Mouse (Mus musculus): Measurements from ENCODE around the gene Sardh. TPM values are rescaled to one million over a fixed set of nuclear protein-coding genes. Genes with fewer than 3 reads are reported as not detected.

The Sardh gene
- polyA plus RNA-seq, 1 experiment: not detected

- TF ChIP-seq POLR2A (IDR thresholded peaks at IDR 0.05; ENCODE audit: insufficient read depth, low read length) (no peak), EP300 (IDR thresholded peaks at IDR 0.05; ENCODE audit: insufficient read depth, low read depth, low read length) (no peak), CTCF (IDR thresholded peaks at IDR 0.05; ENCODE audit: low read depth, low read length) (no peak)
- Histone ChIP-seq H3K4me3 (ENCODE audit: low read depth, low read length) (no peak overlapping the region), H3K27me3 (ENCODE audit: control insufficient read depth, insufficient read depth, low read length, poor library complexity, severe bottlenecking) (no peaks in the 10 kb centered on the region), H3K36me3 (ENCODE audit: control insufficient read depth, insufficient read depth, low read length, poor library complexity, severe bottlenecking) (no peaks in the 10 kb centered on the region), H3K27ac (ENCODE audit: insufficient read depth, low read length) (no peak overlapping the region), H3K9me3 (replicated peaks; ENCODE audit: control insufficient read depth, insufficient read depth, low read length, poor library complexity, severe bottlenecking) (no peaks in the 10 kb centered on the region), H3K9ac (ENCODE audit: low read depth, poor library complexity, severe bottlenecking) (no peak overlapping the region), H3K4me1 (ENCODE audit: control insufficient read depth, insufficient read depth, low read length) (no peaks in the 10 kb centered on the region)
Measured at GRCm38 (mm10) chr2:27174242-27174641, 73.9 kb downstream of the Sardh start.

- Histone ChIP-seq H3K36me3 (ENCODE audit: control insufficient read depth, insufficient read depth, low read length, poor library complexity, severe bottlenecking) (no peaks in the 10 kb centered on the region), H3K27me3 (ENCODE audit: control insufficient read depth, insufficient read depth, low read length, poor library complexity, severe bottlenecking) (no peaks in the 10 kb centered on the region), H3K4me3 (ENCODE audit: low read depth, low read length) (no peak overlapping the region), H3K9ac (ENCODE audit: low read depth, poor library complexity, severe bottlenecking) (no peak overlapping the region), H3K4me1 (ENCODE audit: control insufficient read depth, insufficient read depth, low read length) (no peaks in the 10 kb centered on the region), H3K27ac (ENCODE audit: insufficient read depth, low read length) (no peak overlapping the region), H3K9me3 (replicated peaks; ENCODE audit: control insufficient read depth, insufficient read depth, low read length, poor library complexity, severe bottlenecking) (no peaks in the 10 kb centered on the region)
- TF ChIP-seq CTCF (IDR thresholded peaks at IDR 0.05; ENCODE audit: low read depth, low read length) (no peak), EP300 (IDR thresholded peaks at IDR 0.05; ENCODE audit: insufficient read depth, low read depth, low read length) (no peak), POLR2A (IDR thresholded peaks at IDR 0.05; ENCODE audit: insufficient read depth, low read length) (no peak)
Measured at GRCm38 (mm10) chr2:27166999-27167398, 81.1 kb downstream of the Sardh start.

- no peak overlapping the region for H3K4me3 ChIP-seq (ENCODE audit: low read depth, low read length)
- H3K9me3 ChIP-seq (replicated peaks; ENCODE audit: control insufficient read depth, insufficient read depth, low read length, poor library complexity, severe bottlenecking): no peaks in the 10 kb centered on the region
- no peaks in the 10 kb centered on the region for H3K27me3 ChIP-seq (ENCODE audit: control insufficient read depth, insufficient read depth, low read length, poor library complexity, severe bottlenecking)
- H3K36me3 ChIP-seq (ENCODE audit: control insufficient read depth, insufficient read depth, low read length, poor library complexity, severe bottlenecking): no peaks in the 10 kb centered on the region
- TF ChIP-seq CTCF (IDR thresholded peaks at IDR 0.05; ENCODE audit: low read depth, low read length) (no peak), EP300 (IDR thresholded peaks at IDR 0.05; ENCODE audit: insufficient read depth, low read depth, low read length) (no peak), POLR2A (IDR thresholded peaks at IDR 0.05; ENCODE audit: insufficient read depth, low read length) (no peak)
- H3K27ac ChIP-seq (ENCODE audit: insufficient read depth, low read length): no peak overlapping the region
- no peak overlapping the region for H3K9ac ChIP-seq (ENCODE audit: low read depth, poor library complexity, severe bottlenecking)
- H3K4me1 ChIP-seq (ENCODE audit: control insufficient read depth, insufficient read depth, low read length): no peaks in the 10 kb centered on the region
Measured at GRCm38 (mm10) chr2:27166074-27166473, 82.1 kb downstream of the Sardh start.

GRCm38 (mm10) chr2:27164796-27165590 is 83.1 kb downstream of the Sardh start, which contains the start of gene Dbh:
Dbh (plus strand) TSS chr2:27165233.
- Histone ChIP-seq H3K27ac (ENCODE audit: insufficient read depth, low read length) (no peak within 1 kb of the TSS), H3K4me3 (ENCODE audit: low read depth, low read length) (no peak within 1 kb of the TSS), H3K4me1 (ENCODE audit: control insufficient read depth, insufficient read depth, low read length) (no peaks in the 10 kb centered on the region), H3K36me3 (ENCODE audit: control insufficient read depth, insufficient read depth, low read length, poor library complexity, severe bottlenecking) (no peaks in the 10 kb centered on the region), H3K27me3 (ENCODE audit: control insufficient read depth, insufficient read depth, low read length, poor library complexity, severe bottlenecking) (no peaks in the 10 kb centered on the region), H3K9ac (ENCODE audit: low read depth, poor library complexity, severe bottlenecking) (no peak within 1 kb of the TSS), H3K9me3 (replicated peaks; ENCODE audit: control insufficient read depth, insufficient read depth, low read length, poor library complexity, severe bottlenecking) (no peaks in the 10 kb centered on the region)
- TF ChIP-seq POLR2A (IDR thresholded peaks at IDR 0.05; ENCODE audit: insufficient read depth, low read length) (no peak), EP300 (IDR thresholded peaks at IDR 0.05; ENCODE audit: insufficient read depth, low read depth, low read length) (no peak), CTCF (IDR thresholded peaks at IDR 0.05; ENCODE audit: low read depth, low read length) (no peak)

GRCm38 (mm10) chr2:27163851-27164250 is 84.3 kb downstream of the Sardh start:
- TF ChIP-seq POLR2A (IDR thresholded peaks at IDR 0.05; ENCODE audit: insufficient read depth, low read length): no peak
- TF ChIP-seq EP300 (IDR thresholded peaks at IDR 0.05; ENCODE audit: insufficient read depth, low read depth, low read length): no peak
- TF ChIP-seq CTCF (IDR thresholded peaks at IDR 0.05; ENCODE audit: low read depth, low read length): no peak
- Histone ChIP-seq H3K9me3 (replicated peaks; ENCODE audit: control insufficient read depth, insufficient read depth, low read length, poor library complexity, severe bottlenecking) (no peaks in the 10 kb centered on the region), H3K4me1 (ENCODE audit: control insufficient read depth, insufficient read depth, low read length) (no peaks in the 10 kb centered on the region), H3K36me3 (ENCODE audit: control insufficient read depth, insufficient read depth, low read length, poor library complexity, severe bottlenecking) (no peaks in the 10 kb centered on the region), H3K9ac (ENCODE audit: low read depth, poor library complexity, severe bottlenecking) (no peak overlapping the region), H3K27me3 (ENCODE audit: control insufficient read depth, insufficient read depth, low read length, poor library complexity, severe bottlenecking) (no peaks in the 10 kb centered on the region), H3K4me3 (ENCODE audit: low read depth, low read length) (no peak overlapping the region), H3K27ac (ENCODE audit: insufficient read depth, low read length) (no peak overlapping the region)

- H3K9ac ChIP-seq (ENCODE audit: low read depth, poor library complexity, severe bottlenecking): no peak overlapping the region
- H3K27me3 ChIP-seq (ENCODE audit: control insufficient read depth, insufficient read depth, low read length, poor library complexity, severe bottlenecking): no peaks in the 10 kb centered on the region
Measured at GRCm38 (mm10) chr2:27162656-27163055, 85.5 kb downstream of the Sardh start.

More at GRCm38 (mm10) chr2:27162656-27163055, 85.5 kb downstream of the Sardh start:
- TF ChIP-seq EP300 (IDR thresholded peaks at IDR 0.05; ENCODE audit: insufficient read depth, low read depth, low read length): no peak
- no peak for TF ChIP-seq CTCF (IDR thresholded peaks at IDR 0.05; ENCODE audit: low read depth, low read length)
- no peak for TF ChIP-seq POLR2A (IDR thresholded peaks at IDR 0.05; ENCODE audit: insufficient read depth, low read length)
- no peaks in the 10 kb centered on the region for H3K36me3 ChIP-seq (ENCODE audit: control insufficient read depth, insufficient read depth, low read length, poor library complexity, severe bottlenecking)
- no peaks in the 10 kb centered on the region for H3K4me1 ChIP-seq (ENCODE audit: control insufficient read depth, insufficient read depth, low read length)
- no peak overlapping the region for H3K27ac ChIP-seq (ENCODE audit: insufficient read depth, low read length)
- H3K9me3 ChIP-seq (replicated peaks; ENCODE audit: control insufficient read depth, insufficient read depth, low read length, poor library complexity, severe bottlenecking): no peaks in the 10 kb centered on the region
- H3K4me3 ChIP-seq (ENCODE audit: low read depth, low read length): no peak overlapping the region
